Mouse (Mus musculus): Measurements from ENCODE around the gene Gba. TPM values are rescaled to one million over a fixed set of nuclear protein-coding genes. Genes with fewer than 3 reads are reported as not detected.

Gba gene
- polyA plus RNA-seq, 1 experiment from 2014 or later: 26.2 TPM

DNA sequence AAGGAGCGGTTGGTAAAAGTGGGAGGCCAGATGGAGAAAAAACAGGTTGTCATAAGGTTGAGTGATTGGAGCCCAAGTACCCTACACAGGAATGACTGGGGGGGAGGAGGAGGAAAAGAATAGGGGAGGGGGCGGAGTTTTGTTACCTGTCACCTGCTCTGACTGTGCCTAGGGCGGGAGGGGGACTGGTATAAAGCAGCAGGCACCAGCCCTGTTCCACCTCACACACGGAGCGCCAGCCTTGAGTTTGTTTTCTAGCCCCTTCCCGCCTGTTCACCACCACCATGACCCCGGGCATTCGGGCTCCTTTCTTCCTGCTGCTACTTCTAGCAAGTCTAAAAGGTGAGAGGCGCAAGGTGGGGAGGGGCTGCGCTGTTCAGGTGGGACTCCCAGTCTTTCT is 26.1 kb downstream of the Gba start, which contains the start of gene Muc1:
Gene Muc1 (plus strand): TSS at position 222 of the 400 bp plus-strand sequence.
- no peak within 1 kb of the TSS for H3K27ac ChIP-seq (replicated peaks)
- 39% methylated on average over 10 of the region's 10 CpGs for WGBS (ENCODE audit: insufficient replicate concordance)
- H3K4me2 ChIP-seq: peak within 1 kb of the TSS; percentile 73
- ATAC-seq (ENCODE audit: insufficient read depth): no peak
- H3K9me3 ChIP-seq (replicated peaks): no peaks in the 10 kb centered on the region
- H3K36me3 ChIP-seq (replicated peaks): no peaks in the 10 kb centered on the region
- peak within 1 kb of the TSS; percentile 51 for H3K4me3 ChIP-seq (replicated peaks)
- no peak within 1 kb of the TSS for H3K9ac ChIP-seq
- peaks cover 78% of the 10 kb centered on the region for H3K27me3 ChIP-seq
- H3K4me1 ChIP-seq (replicated peaks): peaks cover 25% of the 10 kb centered on the region

DNA sequence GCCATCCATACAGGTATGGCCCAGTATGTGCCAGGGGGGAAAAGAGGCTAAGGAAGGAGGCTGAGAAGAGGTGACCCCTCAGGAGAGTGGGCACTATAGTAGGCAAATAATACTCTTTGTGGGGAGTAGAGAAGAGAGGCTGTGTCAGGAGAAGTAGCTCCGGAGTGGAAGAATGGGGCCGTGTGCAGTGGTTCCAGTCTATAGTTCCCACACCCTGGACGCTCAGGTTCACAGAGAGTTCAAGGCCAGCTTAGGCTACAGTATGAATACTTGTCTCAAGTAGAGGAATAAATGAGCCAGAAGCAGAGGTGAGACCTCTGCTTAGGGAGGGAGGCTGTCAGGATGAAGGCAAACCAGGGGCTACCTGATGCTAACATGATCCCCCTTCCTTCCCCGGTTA is 26.5 kb downstream of the Gba start:
- no peak for ATAC-seq (ENCODE audit: insufficient read depth)
- Histone ChIP-seq H3K4me2 (no peak overlapping the region), H3K27me3 (peaks cover 74% of the 10 kb centered on the region), H3K36me3 (replicated peaks) (no peaks in the 10 kb centered on the region), H3K9me3 (replicated peaks) (no peaks in the 10 kb centered on the region), H3K4me1 (replicated peaks) (peaks cover 25% of the 10 kb centered on the region), H3K27ac (replicated peaks) (no peak overlapping the region), H3K4me3 (replicated peaks) (no peak overlapping the region), H3K9ac (no peak overlapping the region)
- WGBS (ENCODE audit: insufficient replicate concordance): 75% methylated on average over 4 of the region's 4 CpGs

DNA sequence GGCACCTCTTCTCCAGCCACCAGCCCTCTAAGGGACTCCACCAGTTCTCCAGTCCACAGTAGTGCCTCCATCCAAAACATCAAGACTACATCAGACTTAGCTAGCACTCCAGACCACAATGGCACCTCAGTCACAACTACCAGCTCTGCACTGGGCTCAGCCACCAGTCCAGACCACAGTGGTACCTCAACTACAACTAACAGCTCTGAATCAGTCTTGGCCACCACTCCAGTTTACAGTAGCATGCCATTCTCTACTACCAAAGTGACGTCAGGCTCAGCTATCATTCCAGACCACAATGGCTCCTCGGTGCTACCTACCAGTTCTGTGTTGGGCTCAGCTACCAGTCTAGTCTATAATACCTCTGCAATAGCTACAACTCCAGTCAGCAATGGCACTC is 27.8 kb downstream of the Gba start:
- Histone ChIP-seq H3K27me3 (peaks cover 61% of the 10 kb centered on the region), H3K9ac (no peak overlapping the region), H3K4me1 (replicated peaks) (peaks cover 25% of the 10 kb centered on the region), H3K27ac (replicated peaks) (no peak overlapping the region), H3K4me3 (replicated peaks) (no peak overlapping the region), H3K36me3 (replicated peaks) (no peaks in the 10 kb centered on the region), H3K9me3 (replicated peaks) (no peaks in the 10 kb centered on the region), H3K4me2 (no peak overlapping the region)
- 48% methylated on average over 2 of the region's 2 CpGs for WGBS (ENCODE audit: insufficient replicate concordance)
- no peak for ATAC-seq (ENCODE audit: insufficient read depth)

DNA sequence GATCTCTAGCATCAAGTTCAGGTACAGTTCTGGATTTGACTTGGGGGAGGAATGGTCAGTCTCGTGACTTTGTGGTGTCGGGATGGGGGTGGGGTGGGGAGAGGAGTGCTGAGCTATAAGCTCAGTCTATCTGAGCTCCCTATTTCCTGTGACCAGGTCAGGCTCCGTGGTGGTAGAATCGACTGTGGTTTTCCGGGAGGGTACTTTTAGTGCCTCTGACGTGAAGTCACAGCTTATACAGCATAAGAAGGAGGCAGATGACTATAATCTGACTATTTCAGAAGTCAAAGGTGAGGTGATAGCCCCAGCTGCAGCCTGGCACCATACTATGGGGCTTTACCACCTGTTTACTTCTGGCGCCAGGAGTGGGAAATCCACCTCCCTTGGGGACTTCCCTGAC is 28.6 kb downstream of the Gba start:
- Histone ChIP-seq H3K9ac (no peak overlapping the region), H3K36me3 (replicated peaks) (no peaks in the 10 kb centered on the region), H3K9me3 (replicated peaks) (no peaks in the 10 kb centered on the region), H3K4me1 (replicated peaks) (peaks cover 24% of the 10 kb centered on the region), H3K4me3 (replicated peaks) (no peak overlapping the region), H3K27me3 (peaks cover 57% of the 10 kb centered on the region), H3K27ac (replicated peaks) (no peak overlapping the region), H3K4me2 (no peak overlapping the region)
- no peak for ATAC-seq (ENCODE audit: insufficient read depth)
- 17% methylated on average over 7 of the region's 7 CpGs for WGBS (ENCODE audit: insufficient replicate concordance)

DNA sequence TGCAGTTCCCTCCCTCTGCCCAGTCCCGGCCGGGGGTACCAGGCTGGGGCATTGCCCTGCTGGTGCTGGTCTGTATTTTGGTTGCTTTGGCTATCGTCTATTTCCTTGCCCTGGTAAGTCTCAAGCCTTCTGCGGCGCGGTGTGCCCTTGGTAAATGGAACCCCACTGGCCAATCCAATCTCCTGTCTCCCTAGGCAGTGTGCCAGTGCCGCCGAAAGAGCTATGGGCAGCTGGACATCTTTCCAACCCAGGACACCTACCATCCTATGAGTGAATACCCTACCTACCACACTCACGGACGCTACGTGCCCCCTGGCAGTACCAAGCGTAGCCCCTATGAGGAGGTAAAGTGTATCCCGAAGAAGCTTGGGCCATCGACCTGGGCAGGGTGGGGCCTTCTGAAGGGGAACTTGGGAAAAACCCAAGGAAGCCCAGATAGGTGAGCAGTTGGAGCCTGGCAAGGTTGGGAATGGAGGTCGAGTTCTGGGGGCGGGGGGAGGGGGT is 29.1 kb downstream of the Gba start:
- H3K9ac ChIP-seq: no peak overlapping the region
- H3K27ac ChIP-seq (replicated peaks): no peak overlapping the region
- peaks cover 57% of the 10 kb centered on the region for H3K27me3 ChIP-seq
- no peaks in the 10 kb centered on the region for H3K36me3 ChIP-seq (replicated peaks)
- H3K4me3 ChIP-seq (replicated peaks): no peak overlapping the region
- no peak for ATAC-seq (ENCODE audit: insufficient read depth)
- H3K4me1 ChIP-seq (replicated peaks): peaks cover 20% of the 10 kb centered on the region
- WGBS (ENCODE audit: insufficient replicate concordance): 59% methylated on average over 16 of the region's 16 CpGs
- no peaks in the 10 kb centered on the region for H3K9me3 ChIP-seq (replicated peaks)
- no peak overlapping the region for H3K4me2 ChIP-seq

DNA sequence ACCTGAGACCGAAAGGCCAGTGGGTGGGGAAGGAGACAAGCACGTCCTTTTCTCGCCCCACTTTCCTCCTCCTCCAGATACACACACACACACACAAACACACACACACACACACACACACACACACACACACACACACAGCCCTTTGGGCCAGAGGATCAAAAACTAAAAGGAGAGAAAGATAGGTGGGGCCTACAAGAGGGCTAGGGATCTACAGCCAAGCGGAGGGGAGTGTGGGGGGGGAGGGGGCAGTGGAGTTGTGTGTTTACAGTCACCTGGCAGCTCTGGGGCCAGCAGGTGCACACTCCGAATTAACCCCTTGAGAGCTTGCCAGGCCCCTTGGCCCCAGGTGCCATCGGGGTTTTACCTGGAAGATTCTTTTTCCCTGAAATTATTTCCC is 29.9 kb downstream of the Gba start:
- H3K4me3 ChIP-seq (replicated peaks): no peak overlapping the region
- peaks cover 12% of the 10 kb centered on the region for H3K4me1 ChIP-seq (replicated peaks)
- WGBS (ENCODE audit: insufficient replicate concordance): 51% methylated on average over 6 of the region's 6 CpGs
- H3K36me3 ChIP-seq (replicated peaks): no peaks in the 10 kb centered on the region
- peaks cover 51% of the 10 kb centered on the region for H3K27me3 ChIP-seq
- no peak for ATAC-seq (ENCODE audit: insufficient read depth)
- H3K27ac ChIP-seq (replicated peaks): no peak overlapping the region
- no peaks in the 10 kb centered on the region for H3K9me3 ChIP-seq (replicated peaks)
- no peak overlapping the region for H3K4me2 ChIP-seq
- no peak overlapping the region for H3K9ac ChIP-seq

DNA sequence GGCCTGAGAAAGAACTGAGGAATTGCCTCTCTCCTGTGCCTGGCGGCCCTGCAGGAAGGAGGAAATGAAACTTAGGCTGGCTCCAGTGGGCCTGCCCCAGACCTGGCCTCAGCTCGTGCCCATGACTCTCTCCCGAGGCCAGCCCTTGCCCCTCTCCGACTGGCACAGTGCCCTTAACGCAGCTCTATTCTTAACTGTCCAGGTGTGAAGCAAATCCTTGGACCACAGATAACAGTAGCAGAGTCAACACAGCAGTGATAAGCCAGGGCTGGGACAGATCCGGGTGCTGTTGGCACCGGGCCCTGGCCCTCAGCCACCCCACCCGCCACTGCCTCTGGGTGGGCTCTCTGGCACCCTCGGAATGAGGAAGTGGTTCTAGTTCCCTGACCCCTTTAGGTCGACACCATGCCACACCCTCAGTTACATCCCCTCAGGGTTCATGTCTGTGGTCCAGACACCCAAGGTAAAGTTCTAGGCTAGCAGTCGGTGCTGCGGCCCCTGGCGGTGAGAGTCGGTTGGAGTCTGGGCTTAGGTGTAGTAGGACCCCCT is 30.9 kb downstream of the Gba start:
- Histone ChIP-seq H3K9me3 (replicated peaks) (no peaks in the 10 kb centered on the region), H3K9ac (no peak overlapping the region), H3K36me3 (replicated peaks) (no peaks in the 10 kb centered on the region), H3K4me2 (no peak overlapping the region), H3K27ac (replicated peaks) (no peak overlapping the region), H3K4me3 (replicated peaks) (no peak overlapping the region), H3K4me1 (replicated peaks) (peaks cover 7% of the 10 kb centered on the region), H3K27me3 (peaks cover 44% of the 10 kb centered on the region)
- no peak for ATAC-seq (ENCODE audit: insufficient read depth)
- whole genome bisulfite sequencing (ENCODE audit: insufficient replicate concordance): 40% methylated on average over 14 of the region's 14 CpGs

DNA sequence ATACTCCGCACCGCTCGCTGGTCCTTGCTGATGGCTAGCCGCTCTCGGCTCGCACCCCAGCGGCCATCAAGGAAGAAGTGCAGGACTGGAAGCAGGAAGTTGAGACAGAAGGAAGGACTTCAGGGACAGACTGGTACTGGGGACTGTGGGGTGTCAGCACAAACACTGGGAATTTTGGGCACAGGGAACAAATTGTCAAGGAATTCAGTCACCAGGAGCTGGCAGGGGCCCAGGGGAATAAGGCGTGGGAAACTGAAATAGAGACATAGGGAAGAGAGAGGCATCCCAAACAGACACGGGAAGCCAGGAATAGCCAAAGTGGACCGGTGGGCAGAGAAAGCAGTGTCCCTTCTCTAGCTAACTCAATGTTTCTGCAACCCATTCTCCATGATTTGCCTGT is 33.8 kb downstream of the Gba start:
- Histone ChIP-seq H3K9ac (no peak overlapping the region), H3K9me3 (replicated peaks) (no peaks in the 10 kb centered on the region), H3K27me3 (peaks cover 19% of the 10 kb centered on the region), H3K4me3 (replicated peaks) (no peak overlapping the region), H3K27ac (replicated peaks) (no peak overlapping the region), H3K4me2 (no peak overlapping the region), H3K36me3 (replicated peaks) (no peaks in the 10 kb centered on the region), H3K4me1 (replicated peaks) (peaks cover 5% of the 10 kb centered on the region)
- 79% methylated on average over 10 of the region's 10 CpGs for WGBS (ENCODE audit: insufficient replicate concordance)
- no peak for ATAC-seq (ENCODE audit: insufficient read depth)

DNA sequence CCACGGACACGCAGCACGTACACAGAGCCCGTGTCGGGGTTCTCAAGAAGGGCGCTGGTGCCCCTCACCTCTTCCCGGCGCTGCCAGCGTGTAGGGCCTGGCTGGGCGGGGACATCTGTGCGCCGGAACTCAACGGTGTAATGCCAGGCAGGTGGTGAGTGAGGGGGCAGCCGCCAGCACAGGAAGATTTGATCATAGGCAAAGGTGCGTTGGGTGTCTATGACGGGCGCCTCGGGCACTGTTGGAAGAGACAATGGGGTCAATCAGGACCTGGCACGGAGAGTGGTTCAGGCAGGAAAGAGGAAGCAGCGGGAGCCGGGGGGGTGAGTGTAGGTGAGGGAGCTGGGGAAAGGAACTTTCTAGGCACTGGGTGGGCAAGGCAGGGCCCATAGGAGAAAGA is 35.0 kb downstream of the Gba start:
- Histone ChIP-seq H3K27ac (replicated peaks) (no peak overlapping the region), H3K9ac (no peak overlapping the region), H3K9me3 (replicated peaks) (no peaks in the 10 kb centered on the region), H3K27me3 (peaks cover 17% of the 10 kb centered on the region), H3K36me3 (replicated peaks) (no peaks in the 10 kb centered on the region), H3K4me1 (replicated peaks) (peaks cover 5% of the 10 kb centered on the region), H3K4me3 (replicated peaks) (no peak overlapping the region), H3K4me2 (no peak overlapping the region)
- WGBS (ENCODE audit: insufficient replicate concordance): 77% methylated on average over 21 of the region's 21 CpGs
- no peak for ATAC-seq (ENCODE audit: insufficient read depth)

DNA sequence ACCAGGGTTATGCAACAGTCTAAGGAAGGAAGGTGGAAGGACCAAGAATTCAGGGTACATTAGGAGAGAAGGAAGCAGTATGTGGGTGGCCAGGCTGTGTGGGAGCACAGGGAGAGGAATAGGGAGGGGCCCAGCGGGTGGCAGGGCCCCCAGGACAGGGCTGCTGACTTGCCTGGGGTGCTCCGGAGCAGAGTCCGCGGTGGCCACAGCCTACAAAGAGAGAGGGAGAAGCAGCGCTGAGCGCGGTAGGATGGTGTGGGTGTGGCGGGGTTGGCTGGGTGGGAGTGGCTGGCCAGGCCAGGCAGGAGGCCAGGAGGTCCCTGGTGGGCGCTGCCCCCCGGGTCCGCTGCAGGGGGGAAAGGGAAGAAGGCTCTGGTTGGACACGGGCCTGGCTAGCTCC is 35.8 kb downstream of the Gba start:
- no peak overlapping the region for H3K9ac ChIP-seq
- no peak overlapping the region for H3K4me2 ChIP-seq
- ATAC-seq (ENCODE audit: insufficient read depth): no peak

DNA sequence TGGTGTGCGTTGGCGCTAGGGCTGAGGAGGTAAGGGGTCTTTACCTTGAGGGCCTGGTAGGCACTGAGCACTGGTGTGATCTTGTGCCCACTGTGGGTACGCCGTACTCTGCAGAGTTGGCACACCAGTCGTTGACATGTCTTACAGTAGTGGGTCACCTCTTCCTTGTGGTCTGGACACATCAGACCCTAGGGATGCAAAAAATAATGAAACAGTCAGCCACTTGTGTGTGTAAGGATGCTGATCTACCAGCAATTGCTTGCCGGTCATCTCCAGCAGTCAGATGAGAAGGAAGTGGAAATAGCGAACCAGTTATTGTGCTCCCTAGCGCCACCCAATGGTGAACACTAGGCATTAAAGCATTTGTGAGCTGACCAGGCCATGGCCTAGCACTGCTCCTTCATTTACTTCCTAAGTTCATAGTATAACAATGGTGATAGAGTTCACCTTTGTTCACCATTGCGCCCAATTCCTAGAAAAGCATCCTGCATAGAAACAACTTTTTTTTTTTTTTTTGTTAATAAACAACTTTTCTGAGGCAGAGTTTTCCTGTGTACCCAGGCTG is 39.7 kb downstream of the Gba start:
- H3K36me3 ChIP-seq (replicated peaks): no peaks in the 10 kb centered on the region
- H3K4me3 ChIP-seq (replicated peaks): no peak overlapping the region
- H3K27me3 ChIP-seq: peaks cover 37% of the 10 kb centered on the region
- no peaks in the 10 kb centered on the region for H3K9me3 ChIP-seq (replicated peaks)
- ATAC-seq (ENCODE audit: insufficient read depth): no peak
- 56% methylated on average over 9 of the region's 9 CpGs for WGBS (ENCODE audit: insufficient replicate concordance)
- no peak overlapping the region for H3K27ac ChIP-seq (replicated peaks)
- H3K9ac ChIP-seq: no peak overlapping the region
- H3K4me2 ChIP-seq: no peak overlapping the region
- peaks cover 52% of the 10 kb centered on the region for H3K4me1 ChIP-seq (replicated peaks)

More for the DNA sequence above, 35.8 kb downstream of the Gba start:
- Histone ChIP-seq H3K9me3 (replicated peaks) (no peaks in the 10 kb centered on the region), H3K4me1 (replicated peaks) (peaks cover 13% of the 10 kb centered on the region), H3K27me3 (peaks cover 19% of the 10 kb centered on the region), H3K36me3 (replicated peaks) (no peaks in the 10 kb centered on the region), H3K4me3 (replicated peaks) (no peak overlapping the region), H3K27ac (replicated peaks) (no peak overlapping the region)
- 54% methylated on average over 12 of the region's 12 CpGs for WGBS (ENCODE audit: insufficient replicate concordance)

DNA sequence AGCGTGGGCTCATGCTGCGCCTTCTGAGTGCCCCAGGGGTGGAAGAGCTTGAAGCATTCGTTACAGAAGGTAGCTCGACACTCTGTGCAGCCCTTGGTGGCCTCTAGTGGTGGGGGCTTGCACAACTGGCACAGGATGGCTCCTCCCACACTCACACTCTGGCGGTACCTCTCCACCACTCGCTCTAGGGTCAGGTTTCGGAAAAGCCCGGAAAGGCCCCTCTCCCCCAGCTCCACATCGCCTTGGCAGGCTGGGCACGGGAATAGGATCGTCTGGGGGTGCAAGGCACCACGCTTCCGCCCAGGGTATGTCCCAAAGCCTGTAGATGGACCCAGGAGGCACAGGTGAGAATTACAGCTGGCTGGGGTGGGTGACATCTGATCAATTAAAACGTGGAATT is 40.9 kb downstream of the Gba start:
- H3K27ac ChIP-seq (replicated peaks): no peak overlapping the region
- WGBS (ENCODE audit: insufficient replicate concordance): 17% methylated on average over 14 of the region's 14 CpGs
- no peaks in the 10 kb centered on the region for H3K36me3 ChIP-seq (replicated peaks)
- peak overlapping the region; percentile 23 for H3K4me2 ChIP-seq
- peaks cover 53% of the 10 kb centered on the region for H3K4me1 ChIP-seq (replicated peaks)
- ATAC-seq (ENCODE audit: insufficient read depth): no peak
- no peak overlapping the region for H3K4me3 ChIP-seq (replicated peaks)
- no peak overlapping the region for H3K9ac ChIP-seq
- no peaks in the 10 kb centered on the region for H3K9me3 ChIP-seq (replicated peaks)
- H3K27me3 ChIP-seq: peaks cover 32% of the 10 kb centered on the region

Data from liver, embryonic 15.5 days (tissue).